Mouse (Mus musculus) testis, postnatal 14 days (tissue): ENCODE data around the gene Olfr1461.

ENCODE experiments used
- DNase-seq: peaks from one replicate; pipeline ENCODE4 v3.0.0; 2021; ENCODE audit warnings: low spot score

Gene Olfr1461

GRCm38 (mm10) chr19:13162700-13163099 lies at the start of gene Olfr1461:
Gene Olfr1461 (plus strand): TSS chr19:13163000.
- DNase-seq, result no peak

GRCm38 (mm10) chr19:13149449-13149848 lies 13.4 kb upstream of the Olfr1461 start, which contains the start of gene Olfr1459:
Gene Olfr1459 (minus strand): TSS chr19:13149549.
- DNase-seq, result no peak

GRCm38 (mm10) chr19:13185434-13185833 lies 22.6 kb downstream of the Olfr1461 start, which contains the start of gene Olfr1462:
Gene Olfr1462 (plus strand): TSS chr19:13185734.
- DNase-seq, result no peak
